Mouse (Mus musculus): ENCODE data around the gene Cryba4. TPM values are rescaled to one million over a fixed set of nuclear protein-coding genes. Genes with fewer than 3 reads are reported as not detected.
A peak's percentile ranks its signal among the peaks of the same experiment; 100 is the strongest.

Cryba4 gene
- total and polyA plus RNA-seq, 3 experiments = 0.39 to 0.77 TPM; not detected in 1

GRCm38 (mm10) chr5:112265110-112265509 is 12.8 kb upstream of the Cryba4 start:
- DNase-seq (ENCODE audit: low read depth, low spot score) = no peak
- no peak overlapping the region for H3K27ac ChIP-seq (ENCODE audit: control insufficient read depth, low read depth, low read length)
- peaks cover 0 to 18% of the 10 kb centered on the region in 2 experiments for H3K4me1 ChIP-seq (ENCODE audit: control insufficient read depth in 1 of 2, insufficient read depth in 2 of 2, low read length in 2 of 2)
- no peaks in the 10 kb centered on the region for H3K9me3 ChIP-seq (replicated peaks; ENCODE audit: insufficient read depth, low read length)
- TF ChIP-seq SMC3 (IDR thresholded peaks at IDR 0.05; ENCODE audit: low read depth, low read length) (no peak), JUND (IDR thresholded peaks at IDR 0.05; ENCODE audit: low read depth, low read length) (no peak), POLR2A (IDR thresholded peaks at IDR 0.05; ENCODE audit: control insufficient read depth in 1 of 2, insufficient read depth in 1 of 2, low read depth in 1 of 2, low read length in 2 of 2, poor library complexity in 1 of 2) (no peak)
- no peaks in the 10 kb centered on the region for H3K79me2 ChIP-seq (ENCODE audit: control insufficient read depth, insufficient read depth, low read length, poor library complexity)
- H3K36me3 ChIP-seq (ENCODE audit: control insufficient read depth in 1 of 2, insufficient read depth in 2 of 2, low read length in 2 of 2) = peaks cover 0 to 7% of the 10 kb centered on the region in 2 experiments; a peak in 1 of 4 replicates
- no peaks in the 10 kb centered on the region for H3K27me3 ChIP-seq (ENCODE audit: control insufficient read depth in 1 of 2, insufficient read depth in 2 of 2, low read length in 2 of 2)
- peak overlapping the region; percentile 39 for H3K9ac ChIP-seq (ENCODE audit: control insufficient read depth, low read depth, low read length, poor library complexity, severe bottlenecking)
- H3K4me3 ChIP-seq (ENCODE audit: control insufficient read depth in 1 of 2, insufficient read depth in 1 of 2, low read depth in 2 of 2, low read length in 2 of 2) = peak overlapping the region in 1 of 2 experiments; percentile 35; a peak in 3 of 4 replicates

- Histone ChIP-seq H3K79me2 (ENCODE audit: control insufficient read depth, insufficient read depth, low read length, poor library complexity) (no peaks in the 10 kb centered on the region), H3K9ac (ENCODE audit: control insufficient read depth, low read depth, low read length, poor library complexity, severe bottlenecking) (no peak overlapping the region), H3K36me3 (ENCODE audit: control insufficient read depth in 1 of 2, insufficient read depth in 2 of 2, low read length in 2 of 2) (peaks cover 0 to 7% of the 10 kb centered on the region in 2 experiments; a peak in 1 of 4 replicates), H3K27me3 (ENCODE audit: control insufficient read depth in 1 of 2, insufficient read depth in 2 of 2, low read length in 2 of 2) (no peaks in the 10 kb centered on the region), H3K27ac (ENCODE audit: control insufficient read depth, low read depth, low read length) (no peak overlapping the region), H3K4me1 (ENCODE audit: control insufficient read depth in 1 of 2, insufficient read depth in 2 of 2, low read length in 2 of 2) (peaks cover 0 to 18% of the 10 kb centered on the region in 2 experiments), H3K9me3 (replicated peaks; ENCODE audit: insufficient read depth, low read length) (no peaks in the 10 kb centered on the region), H3K4me3 (ENCODE audit: control insufficient read depth in 1 of 2, insufficient read depth in 1 of 2, low read depth in 2 of 2, low read length in 2 of 2) (no peak overlapping the region)
- TF ChIP-seq MXI1 (IDR thresholded peaks at IDR 0.05; ENCODE audit: low read depth, low read length) (no peak), JUND (IDR thresholded peaks at IDR 0.05; ENCODE audit: low read depth, low read length) (no peak), NELFE (IDR thresholded peaks at IDR 0.05; ENCODE audit: low read depth, low read length) (no peak), MAZ (IDR thresholded peaks at IDR 0.05; ENCODE audit: low read depth, low read length) (no peak), MYC (IDR thresholded peaks at IDR 0.05; ENCODE audit: low read depth, low read length) (no peak), TCF12 (IDR thresholded peaks at IDR 0.05; ENCODE audit: low read depth, low read length) (no peak), HCFC1 (IDR thresholded peaks at IDR 0.05; ENCODE audit: low read depth, low read length) (no peak), ETS1 (IDR thresholded peaks at IDR 0.05; ENCODE audit: low read depth, low read length) (no peak), KAT2A (conservative IDR thresholded peaks at IDR 0.05; ENCODE audit: low read depth, low read length) (no peak), MYB (IDR thresholded peaks at IDR 0.05; ENCODE audit: low read depth, low read length) (no peak), CHD1 (IDR thresholded peaks at IDR 0.05; ENCODE audit: low read depth, low read length) (no peak), MAX (IDR thresholded peaks at IDR 0.05; ENCODE audit: low read length) (no peak), ZC3H11A (IDR thresholded peaks at IDR 0.05; ENCODE audit: low read depth, low read length) (no peak), ZNF384 (IDR thresholded peaks at IDR 0.05; ENCODE audit: low read depth, low read length) (no peak), USF1 (IDR thresholded peaks at IDR 0.05; ENCODE audit: low read depth, low read length) (no peak), POLR2A (IDR thresholded peaks at IDR 0.05; ENCODE audit: control insufficient read depth in 1 of 2, insufficient read depth in 1 of 2, low read depth in 1 of 2, low read length in 2 of 2, poor library complexity in 1 of 2) (no peak), ELF1 (IDR thresholded peaks at IDR 0.05; ENCODE audit: low read depth, low read length) (no peak), BHLHE40 (IDR thresholded peaks at IDR 0.05; ENCODE audit: borderline replicate concordance, low read depth, low read length) (no peak), UBTF (IDR thresholded peaks at IDR 0.05; ENCODE audit: borderline replicate concordance, insufficient read depth, low read depth, low read length) (no peak)
- DNase-seq (ENCODE audit: low read depth, low spot score) = no peak
Observed at GRCm38 (mm10) chr5:112264099-112264498, 11.8 kb upstream of the Cryba4 start.
